Mouse (Mus musculus) regulatory T cell (primary cell): ENCODE results near the gene Cacna1e.

ENCODE experiments used
- in situ Hi-C: fragments of 300-600 bp; cut with MboI, MseI; formaldehyde crosslinking; loops from one replicate; pipeline ENCODE4 v1.15.1; 2025; ENCODE audit warnings: high pct_unique_total_duplicates

Gene Cacna1e

GRCm38 (mm10) chr1:154637821-154638220 lies 246.5 kb downstream of the Cacna1e start:
- in situ Hi-C loops, result no loop called here

GRCm38 (mm10) chr1:154635766-154636165 lies 248.5 kb downstream of the Cacna1e start:
- in situ Hi-C loops, result no loop called here

GRCm38 (mm10) chr1:154632886-154633285 lies 251.4 kb downstream of the Cacna1e start:
- in situ Hi-C loops, result no loop called here

- in situ Hi-C loops, result no loop called here
These were observed 261.3 kb downstream of the Cacna1e start for GRCm38 (mm10) chr1:154622666-154623653.

GRCm38 (mm10) chr1:154617743-154618455 lies 266.4 kb downstream of the Cacna1e start:
- in situ Hi-C loops, result no loop called here

GRCm38 (mm10) chr1:154615759-154616158 lies 268.5 kb downstream of the Cacna1e start:
- in situ Hi-C loops, result no loop called here

GRCm38 (mm10) chr1:154608516-154608915 lies 275.8 kb downstream of the Cacna1e start:
- in situ Hi-C loops, result no loop called here

- in situ Hi-C loops, result no loop called here
These were observed 276.9 kb downstream of the Cacna1e start for GRCm38 (mm10) chr1:154607406-154607805.

- in situ Hi-C loops, result no loop called here
These were observed 278.7 kb downstream of the Cacna1e start for GRCm38 (mm10) chr1:154605601-154606000.

GRCm38 (mm10) chr1:154603781-154604180 lies 280.5 kb downstream of the Cacna1e start:
- in situ Hi-C loops, result no loop called here

GRCm38 (mm10) chr1:154602531-154602930 lies 281.8 kb downstream of the Cacna1e start:
- in situ Hi-C loops, result no loop called here

- in situ Hi-C loops, result no loop called here
These were observed 301.8 kb downstream of the Cacna1e start for GRCm38 (mm10) chr1:154582516-154582915.

- in situ Hi-C loops, result no loop called here
These were observed 304.4 kb downstream of the Cacna1e start for GRCm38 (mm10) chr1:154579929-154580328.

GRCm38 (mm10) chr1:154578748-154579147 lies 305.6 kb downstream of the Cacna1e start:
- in situ Hi-C loops, result no loop called here

- in situ Hi-C loops, result no loop called here
These were observed 307.9 kb downstream of the Cacna1e start for GRCm38 (mm10) chr1:154576418-154576817.

- in situ Hi-C loops, result no loop called here
These were observed 318.3 kb downstream of the Cacna1e start for GRCm38 (mm10) chr1:154566026-154566425.

GRCm38 (mm10) chr1:154555811-154556210 lies 328.5 kb downstream of the Cacna1e start:
- in situ Hi-C loops, result loop anchor here (10.0 kb wide), 1 partner anchor 619 kb away; no protein-coding TSS in a partner anchor

- in situ Hi-C loops, result loop anchor here (10.0 kb wide), 1 partner anchor 622 kb away; no protein-coding TSS in a partner anchor
These were observed 331.2 kb downstream of the Cacna1e start for GRCm38 (mm10) chr1:154553132-154553531.

- in situ Hi-C loops, result no loop called here
These were observed 346.9 kb downstream of the Cacna1e start for GRCm38 (mm10) chr1:154537445-154537844.

- in situ Hi-C loops, result no loop called here
These were observed 347.5 kb downstream of the Cacna1e start for GRCm38 (mm10) chr1:154536763-154537162.

- in situ Hi-C loops, result no loop called here
These were observed 351.0 kb downstream of the Cacna1e start for GRCm38 (mm10) chr1:154532987-154533940.
